Mouse (Mus musculus) intestine, postnatal 0 days (tissue): ENCODE measurements at regions not wholly inside any gene's neighbourhood (a gene's known extent, or its start where the extent isn't known, plus 50 kb on each side); places are given as distances from the start of the nearest gene placed in this dataset.
A peak's percentile ranks its signal among the peaks of the same experiment; 100 is the strongest.

ENCODE experiments used
- ATAC-seq: fragments of 200-750 bp; cut with Nextera tagmentation; 2 replicates; pipeline ENCODE4 v1.8.0; 2017; ENCODE audit warnings: mild to moderate bottlenecking, moderate TSS enrichment, moderate library complexity
- H3K27ac ChIP-seq: fragments of 300-500 bp; sonication (generic); 2 replicates; pipeline ENCODE4 v1.5.1; 2014; ENCODE audit warnings: mild to moderate bottlenecking, low read depth, low read length, moderate library complexity
- H3K27me3 ChIP-seq: fragments of 300-500 bp; sonication (generic); replicated peaks from 2 replicates; pipeline ENCODE4 v1.6.1; 2014; ENCODE audit warnings: low read length, mixed read lengths; ENCODE audit not compliant: control insufficient read depth, insufficient read depth
- H3K36me3 ChIP-seq: fragments of 300-500 bp; sonication (generic); 2 replicates; pipeline ENCODE4 v1.6.1; 2014; ENCODE audit warnings: mild to moderate bottlenecking, moderate library complexity; ENCODE audit not compliant: control insufficient read depth, insufficient read depth
- H3K4me1 ChIP-seq: fragments of 300-500 bp; sonication (generic); replicated peaks from 2 replicates; pipeline ENCODE4 v1.6.1; 2014; ENCODE audit warnings: antibody characterized with exemption, low read length, mixed read lengths; ENCODE audit not compliant: control insufficient read depth, insufficient read depth
- H3K4me2 ChIP-seq: fragments of 300-500 bp; sonication (generic); replicated peaks from 2 replicates; pipeline ENCODE4 v1.6.1; 2014; ENCODE audit warnings: low read depth, mild to moderate bottlenecking, moderate library complexity
- H3K4me3 ChIP-seq: fragments of 300-500 bp; sonication (generic); 2 replicates; pipeline ENCODE4 v1.5.1; 2014; ENCODE audit warnings: low read depth, low read length
- H3K9ac ChIP-seq: fragments of 300-500 bp; sonication (generic); 2 replicates; pipeline ENCODE4 v1.6.1; 2014; ENCODE audit warnings: mild to moderate bottlenecking, low read depth, low read length
- H3K9me3 ChIP-seq: fragments of 300-500 bp; sonication (generic); 2 replicates; pipeline ENCODE4 v1.6.1; 2016; ENCODE audit warnings: mixed run types; ENCODE audit not compliant: control insufficient read depth
- CTCF ChIP-seq: sonication (generic); IDR thresholded peaks from 2 replicates; pipeline ENCODE4 v1.5.1; 2016; ENCODE audit warnings: low read depth, mild to moderate bottlenecking, control low read depth, antibody characterized with exemption, moderate library complexity
- WGBS: fragments of 180-500 bp; shearing (Covaris S2); extraction: QIAGEN DNeasy Blood & Tissue Kit; methylation state at CpG from one replicate; pipeline ENCODE4 v1.1.7; 2014; 5-methylcytosine and 5-hydroxymethylcytosine counted together

DNA sequence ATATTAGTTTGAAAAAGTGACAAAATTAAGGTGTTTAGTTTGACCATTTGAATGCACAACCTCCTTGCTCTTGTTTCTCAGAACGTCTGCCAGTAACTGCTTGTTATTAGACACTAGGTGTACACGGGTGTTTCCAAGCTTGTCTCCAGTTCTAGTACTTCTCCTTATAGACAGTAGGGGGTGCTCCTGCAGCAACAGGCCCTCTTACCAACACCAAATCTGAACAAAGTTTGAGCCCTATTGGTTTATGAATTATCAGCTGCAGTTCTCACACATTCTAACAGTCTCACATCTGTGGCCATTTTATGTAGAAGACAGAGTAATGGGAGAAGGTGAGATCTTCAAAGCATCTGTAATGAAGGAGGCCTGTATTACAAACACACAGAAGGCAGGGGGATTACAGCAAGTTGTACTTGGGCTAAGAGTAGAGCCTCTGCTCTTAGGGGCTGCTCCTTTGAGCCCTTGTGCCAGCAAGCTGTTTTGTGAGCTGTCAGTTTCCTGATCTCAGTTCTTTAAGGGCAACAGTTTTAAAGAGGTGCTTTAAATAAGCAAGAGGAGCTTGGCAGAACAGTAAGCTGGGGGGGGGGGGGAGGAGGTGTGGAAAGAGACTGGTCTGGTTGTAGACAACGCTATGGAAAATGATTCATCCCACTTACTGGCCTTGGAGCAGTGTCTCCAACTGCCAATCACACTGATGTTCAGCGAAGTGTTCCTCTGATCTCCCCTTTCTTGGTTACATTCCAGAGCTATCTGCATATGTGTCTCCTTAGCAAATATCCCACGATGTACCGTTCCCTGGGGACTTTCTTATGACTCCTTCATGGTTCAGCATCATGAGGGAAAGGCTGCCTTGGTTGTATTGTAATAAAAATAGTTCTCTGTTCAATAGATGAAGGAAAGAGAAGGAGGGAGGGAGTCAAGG is 71.3 kb upstream of the Cep162 start:
- Histone ChIP-seq H3K4me1 (no peaks in the 10 kb centered on the region), H3K9me3 (no peaks in the 10 kb centered on the region), H3K4me2 (no peak overlapping the region), H3K27me3 (no peaks in the 10 kb centered on the region), H3K4me3 (no peak overlapping the region), H3K9ac (no peak overlapping the region), H3K36me3 (no peaks in the 10 kb centered on the region), H3K27ac (no peak overlapping the region)
- ATAC-seq: no peak
- TF ChIP-seq CTCF: peak; percentile 45
- 47% methylated on average over 6 of the region's 6 CpGs for WGBS

DNA sequence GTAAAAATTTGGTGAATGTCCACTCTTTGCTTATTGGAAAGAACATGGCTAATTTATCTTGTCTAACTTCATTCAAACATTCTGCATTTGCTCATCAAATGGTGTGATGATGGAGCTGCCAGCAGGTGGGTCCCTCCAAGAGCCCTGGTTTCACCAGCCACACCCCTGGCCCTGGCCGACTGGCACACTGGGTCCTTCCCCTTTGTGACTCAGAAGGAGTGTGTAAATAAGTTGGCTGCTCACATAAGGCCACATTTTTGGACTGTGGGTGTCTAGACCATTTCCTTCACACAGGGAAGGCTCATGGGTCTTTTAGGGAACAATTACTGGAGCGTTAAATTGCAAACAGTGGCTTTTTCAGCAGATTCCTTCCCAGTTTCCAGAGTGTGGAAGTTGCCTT is 68.4 kb upstream of the Cep162 start:
- ATAC-seq: no peak
- Histone ChIP-seq H3K4me2 (no peak overlapping the region), H3K27me3 (no peaks in the 10 kb centered on the region), H3K4me1 (no peaks in the 10 kb centered on the region), H3K36me3 (no peaks in the 10 kb centered on the region), H3K4me3 (no peak overlapping the region), H3K9ac (no peak overlapping the region), H3K27ac (no peak overlapping the region), H3K9me3 (no peaks in the 10 kb centered on the region)
- 66% methylated on average over 2 of the region's 2 CpGs for WGBS
- no peak for TF ChIP-seq CTCF

DNA sequence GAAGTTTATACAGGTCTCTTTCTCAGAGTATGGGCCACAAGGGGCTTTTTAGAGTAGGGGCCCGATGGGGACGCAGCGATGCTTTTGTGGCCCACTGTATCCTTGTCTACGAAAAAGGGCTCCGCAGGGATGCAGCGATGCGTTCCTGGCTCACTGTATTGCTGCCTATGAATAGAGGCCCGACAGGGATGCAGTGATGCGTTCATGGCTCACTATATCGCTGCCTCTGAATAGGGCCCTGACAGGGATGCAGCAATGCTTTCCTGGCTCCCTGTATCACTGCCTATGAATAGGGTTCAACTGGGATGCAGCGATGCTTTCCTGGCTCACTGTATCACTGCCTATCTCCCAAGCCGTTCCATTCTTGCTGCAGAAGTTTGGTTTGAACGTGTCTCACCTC is 65.4 kb upstream of the Cep162 start:
- H3K9me3 ChIP-seq: no peaks in the 10 kb centered on the region
- TF ChIP-seq CTCF: no peak
- H3K27ac ChIP-seq: no peak overlapping the region
- no peak overlapping the region for H3K9ac ChIP-seq
- ATAC-seq: no peak
- no peak overlapping the region for H3K4me2 ChIP-seq
- no peaks in the 10 kb centered on the region for H3K36me3 ChIP-seq
- H3K27me3 ChIP-seq: no peaks in the 10 kb centered on the region
- H3K4me1 ChIP-seq: no peaks in the 10 kb centered on the region
- no peak overlapping the region for H3K4me3 ChIP-seq
- 93% methylated on average over 13 of the region's 13 CpGs for WGBS

DNA sequence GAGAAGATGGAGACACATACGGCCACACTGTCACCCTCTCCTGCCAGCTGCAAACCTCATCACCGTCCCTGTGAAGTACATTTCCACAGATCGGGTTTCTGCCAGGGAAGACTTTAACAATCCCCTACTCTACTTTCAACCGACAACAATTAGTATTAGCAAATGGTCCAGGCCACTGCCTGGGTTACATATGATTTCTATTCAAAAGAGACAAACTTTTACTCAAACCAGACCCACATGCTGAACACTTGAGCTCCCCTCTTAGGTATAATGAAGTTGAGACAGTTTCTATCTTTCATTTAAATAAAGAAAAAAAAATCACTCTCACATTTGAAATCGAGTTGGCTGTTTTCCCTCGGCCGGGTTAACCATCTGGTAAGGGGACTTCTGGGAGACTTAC is 63.4 kb upstream of the Cep162 start:
- Histone ChIP-seq H3K27ac (no peak overlapping the region), H3K9ac (no peak overlapping the region), H3K4me1 (no peaks in the 10 kb centered on the region), H3K9me3 (no peaks in the 10 kb centered on the region), H3K4me2 (no peak overlapping the region), H3K36me3 (no peaks in the 10 kb centered on the region), H3K27me3 (no peaks in the 10 kb centered on the region), H3K4me3 (no peak overlapping the region)
- ATAC-seq: no peak
- no peak for TF ChIP-seq CTCF
- 74% methylated on average over 7 of the region's 7 CpGs for WGBS

DNA sequence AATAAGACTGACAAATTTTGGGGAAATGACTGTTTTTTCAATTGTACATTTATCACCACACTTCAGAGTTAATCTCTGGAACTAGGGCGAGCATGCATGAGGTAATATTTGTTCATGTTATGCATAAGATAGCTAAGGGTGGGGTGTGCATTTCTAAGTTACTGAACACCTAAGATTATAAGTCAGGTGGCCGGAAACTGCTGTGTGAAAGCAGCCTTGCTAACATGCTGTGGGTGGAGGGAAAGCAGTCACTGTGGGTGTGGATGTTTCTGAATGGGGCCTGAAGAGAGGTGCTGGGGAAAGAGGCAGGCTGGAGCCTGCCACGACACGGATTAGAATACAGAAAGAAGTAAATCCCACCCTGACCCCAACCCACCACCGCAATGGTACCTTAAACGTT is 54.8 kb upstream of the Cep162 start:
- H3K36me3 ChIP-seq: no peaks in the 10 kb centered on the region
- H3K27me3 ChIP-seq: no peaks in the 10 kb centered on the region
- no peak for TF ChIP-seq CTCF
- H3K4me2 ChIP-seq: no peak overlapping the region
- no peak for ATAC-seq
- WGBS: 71% methylated on average over 6 of the region's 6 CpGs
- H3K4me3 ChIP-seq: no peak overlapping the region
- H3K9me3 ChIP-seq: no peaks in the 10 kb centered on the region
- H3K4me1 ChIP-seq: no peaks in the 10 kb centered on the region
- H3K9ac ChIP-seq: no peak overlapping the region
- no peak overlapping the region for H3K27ac ChIP-seq
